Mouse (Mus musculus) midbrain, embryonic 15.5 days (tissue): ENCODE measurements around the gene Rfx4. TPM values are rescaled to one million over a fixed set of nuclear protein-coding genes. Genes with fewer than 3 reads are reported as not detected.

Source experiments
- ATAC-seq: fragments of 200-750 bp; cut with Nextera tagmentation; replicated peaks from 2 replicates; pipeline ENCODE4 v1.8.0; 2017; ENCODE audit warnings: moderate TSS enrichment
- H3K27ac ChIP-seq: fragments of 300-500 bp; sonication (generic); 2 replicates; pipeline ENCODE4 v1.5.1; 2015; ENCODE audit warnings: mild to moderate bottlenecking, inconsistent platforms
- H3K27me3 ChIP-seq: fragments of 300-500 bp; sonication (generic); replicated peaks from 2 replicates; pipeline ENCODE4 v1.6.1; 2015; ENCODE audit warnings: inconsistent platforms
- H3K36me3 ChIP-seq: fragments of 300-500 bp; sonication (generic); replicated peaks from 2 replicates; pipeline ENCODE4 v1.6.1; 2015; ENCODE audit warnings: inconsistent platforms
- H3K4me1 ChIP-seq: fragments of 300-500 bp; sonication (generic); 2 replicates; pipeline ENCODE4 v1.6.1; 2015; ENCODE audit warnings: inconsistent platforms
- H3K4me2 ChIP-seq: fragments of 300-500 bp; sonication (generic); 2 replicates; pipeline ENCODE4 v1.6.1; 2015; ENCODE audit warnings: inconsistent platforms, mild to moderate bottlenecking, moderate library complexity
- H3K4me3 ChIP-seq: fragments of 300-500 bp; sonication (generic); 2 replicates; pipeline ENCODE4 v1.5.1; 2015; ENCODE audit warnings: mild to moderate bottlenecking, inconsistent platforms
- H3K9ac ChIP-seq: fragments of 300-500 bp; sonication (generic); 2 replicates; pipeline ENCODE4 v1.6.1; 2015; ENCODE audit warnings: mild to moderate bottlenecking, inconsistent platforms
- H3K9me3 ChIP-seq: fragments of 300-500 bp; sonication (generic); 2 replicates; pipeline ENCODE4 v1.6.1; 2016; ENCODE audit warnings: inconsistent platforms
- WGBS: fragments of 180-500 bp; shearing (Covaris S2); methylation state at CpG from one replicate; pipeline ENCODE4 v1.1.7; 2015; ENCODE audit warnings: mixed read lengths; 5-methylcytosine and 5-hydroxymethylcytosine counted together
- polyA plus RNA-seq: library from polyadenylated mRNA; unstranded; fragments of >200 nt; fragmentation: Nextera tagmentation; extraction: Ambion mirVana; gene quantifications from 2 replicates; pipeline ENCODE4 v1.2.1, GENCODE M21; 2015

The Rfx4 gene
- polyA plus RNA-seq, 1 experiment from 2014 or later: 16.1 TPM

DNA sequence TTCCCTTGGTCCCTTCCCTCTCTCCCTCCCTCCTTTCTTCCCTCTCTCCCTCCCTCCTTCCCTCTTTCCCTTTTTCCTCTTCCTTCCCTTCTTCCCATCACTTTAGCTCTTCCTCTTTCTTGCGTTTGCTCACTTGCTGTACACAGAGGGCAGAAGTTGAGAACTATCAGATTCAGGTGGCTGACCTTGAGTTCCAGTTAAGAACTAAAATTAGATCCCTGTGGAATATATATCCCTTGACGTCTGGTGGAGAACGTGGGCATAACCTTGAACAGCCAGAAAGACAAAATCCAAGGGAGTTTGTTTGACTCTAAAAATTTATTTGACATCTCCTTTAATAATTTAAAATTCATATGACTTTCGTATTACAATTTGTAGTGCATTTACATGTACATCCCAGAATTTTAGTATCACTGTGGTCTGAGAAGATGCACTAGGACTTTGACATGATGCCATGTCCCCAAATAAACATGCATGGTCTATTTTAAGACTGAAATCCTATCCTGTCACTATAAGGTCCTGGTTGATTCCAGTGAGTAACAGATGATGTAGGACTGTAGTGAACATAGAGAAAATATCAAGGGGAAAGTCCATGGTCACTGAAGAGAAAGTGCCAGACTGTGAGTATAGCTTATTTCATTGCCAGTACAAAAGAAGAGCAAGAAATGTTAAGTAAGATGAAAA lies 181.1 kb downstream of the Rfx4 start:
- H3K27ac ChIP-seq: no peak overlapping the region
- H3K9ac ChIP-seq: no peak overlapping the region
- WGBS: 80% methylated on average over 4 of the region's 4 CpGs
- no peaks in the 10 kb centered on the region for H3K4me1 ChIP-seq
- H3K9me3 ChIP-seq: no peaks in the 10 kb centered on the region
- H3K4me3 ChIP-seq: no peak overlapping the region
- no peaks in the 10 kb centered on the region for H3K36me3 ChIP-seq
- H3K27me3 ChIP-seq: no peaks in the 10 kb centered on the region
- H3K4me2 ChIP-seq: no peak overlapping the region
- no peak for ATAC-seq

DNA sequence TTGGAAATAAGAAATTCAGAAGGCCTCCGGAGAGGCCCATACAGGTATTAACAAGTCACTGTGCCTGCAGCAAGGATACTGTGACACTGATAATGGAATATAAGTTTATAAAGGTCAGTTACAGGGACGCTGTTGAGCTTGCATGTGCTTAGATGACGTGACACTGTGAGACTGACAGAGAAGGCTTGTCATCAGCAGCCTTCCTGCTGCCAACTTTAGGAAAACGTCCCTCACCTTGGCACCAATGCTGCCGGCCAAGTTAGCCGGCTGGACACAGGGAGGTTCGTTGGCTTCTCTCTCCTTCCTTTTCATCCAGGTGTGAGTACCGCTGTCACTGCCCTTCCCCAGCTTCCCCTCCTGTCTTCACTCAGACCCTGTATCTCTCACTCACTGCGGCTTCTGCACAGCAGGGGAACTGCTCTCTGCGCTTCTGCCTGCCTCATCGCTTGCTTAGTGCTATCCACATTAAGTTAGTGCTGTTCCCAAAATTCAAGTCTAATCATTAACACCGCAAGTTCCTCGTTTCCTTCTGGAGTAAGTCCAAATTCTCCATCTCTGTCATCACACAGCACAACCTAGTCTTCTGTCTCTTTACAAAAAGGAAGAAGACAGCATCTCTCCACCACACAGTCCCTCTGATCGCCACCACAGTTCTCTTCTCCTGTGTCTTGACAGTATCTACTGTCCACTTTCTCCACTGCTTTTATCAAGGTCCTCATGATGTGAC lies 182.4 kb downstream of the Rfx4 start:
- Histone ChIP-seq H3K9ac (no peak overlapping the region), H3K27me3 (no peaks in the 10 kb centered on the region), H3K27ac (no peak overlapping the region), H3K36me3 (no peaks in the 10 kb centered on the region), H3K4me1 (no peaks in the 10 kb centered on the region), H3K4me2 (no peak overlapping the region), H3K4me3 (no peak overlapping the region), H3K9me3 (no peaks in the 10 kb centered on the region)
- ATAC-seq: no peak
- WGBS: 79% methylated on average over 14 of the region's 14 CpGs

GRCm38 (mm10) chr10:84938886-84939285 lies 183.0 kb downstream of the Rfx4 start:
- Histone ChIP-seq H3K4me3 (no peak overlapping the region), H3K4me2 (no peak overlapping the region), H3K27ac (no peak overlapping the region), H3K27me3 (no peaks in the 10 kb centered on the region), H3K9ac (no peak overlapping the region), H3K4me1 (no peaks in the 10 kb centered on the region), H3K9me3 (no peaks in the 10 kb centered on the region), H3K36me3 (no peaks in the 10 kb centered on the region)
- 76% methylated on average over 5 of the region's 5 CpGs for WGBS
- ATAC-seq: no peak

DNA sequence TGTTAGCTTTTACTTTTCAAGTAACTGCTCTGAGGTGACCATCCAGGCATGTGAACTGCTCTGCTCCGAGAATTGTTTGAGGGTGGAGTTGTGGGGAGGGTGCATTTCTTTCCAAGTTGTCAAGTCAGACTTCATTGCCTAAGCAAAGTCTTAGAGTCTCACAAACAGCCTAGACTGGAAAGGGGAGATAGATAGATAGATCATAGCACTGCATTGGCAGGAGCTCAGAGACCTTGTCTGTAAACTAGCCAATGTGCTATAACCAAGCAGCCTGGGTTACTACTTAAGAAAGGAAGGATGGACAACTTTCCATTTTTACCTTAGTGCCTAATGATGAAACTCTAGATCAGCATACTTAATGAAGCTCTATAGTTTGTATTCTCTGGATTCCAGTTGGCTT lies 184.5 kb downstream of the Rfx4 start:
- no peak for ATAC-seq
- Histone ChIP-seq H3K36me3 (no peaks in the 10 kb centered on the region), H3K4me1 (no peaks in the 10 kb centered on the region), H3K27ac (no peak overlapping the region), H3K9ac (no peak overlapping the region), H3K9me3 (no peaks in the 10 kb centered on the region), H3K4me3 (no peak overlapping the region), H3K27me3 (no peaks in the 10 kb centered on the region), H3K4me2 (no peak overlapping the region)
- 64% methylated on average over 1 of the region's 1 CpGs for WGBS

GRCm38 (mm10) chr10:84945692-84946091 lies 189.8 kb downstream of the Rfx4 start:
- Histone ChIP-seq H3K9me3 (no peaks in the 10 kb centered on the region), H3K9ac (no peak overlapping the region), H3K4me1 (no peaks in the 10 kb centered on the region), H3K4me2 (no peak overlapping the region), H3K36me3 (peaks cover 6% of the 10 kb centered on the region; the same call in 1 of the 2 replicates), H3K27me3 (no peaks in the 10 kb centered on the region), H3K27ac (no peak overlapping the region), H3K4me3 (no peak overlapping the region)
- 96% methylated on average over 3 of the region's 3 CpGs for WGBS
- ATAC-seq: no peak

GRCm38 (mm10) chr10:84948970-84949683 lies 193.3 kb downstream of the Rfx4 start:
- Histone ChIP-seq H3K27me3 (no peaks in the 10 kb centered on the region), H3K4me2 (no peak overlapping the region), H3K4me1 (no peaks in the 10 kb centered on the region), H3K9ac (no peak overlapping the region), H3K27ac (no peak overlapping the region), H3K9me3 (no peaks in the 10 kb centered on the region), H3K4me3 (no peak overlapping the region), H3K36me3 (peaks cover 6% of the 10 kb centered on the region; the same call in 1 of the 2 replicates)
- no peak for ATAC-seq
- 80% methylated on average over 8 of the region's 8 CpGs for WGBS

DNA sequence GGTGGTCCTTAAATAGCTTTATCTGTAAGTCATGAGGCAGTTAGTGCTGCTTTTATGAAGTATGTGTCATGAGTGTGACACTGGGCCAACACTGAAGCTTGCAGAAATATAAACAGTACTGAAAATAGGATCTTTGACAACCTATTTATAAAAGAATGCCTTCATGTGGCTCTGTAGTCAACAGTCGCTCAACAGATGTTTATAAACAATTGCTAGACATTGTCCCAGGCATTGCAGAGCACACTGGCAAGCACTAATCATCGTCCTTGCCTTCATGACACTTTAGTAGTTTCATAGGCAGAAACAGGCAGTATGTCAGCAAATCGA lies 193.8 kb downstream of the Rfx4 start:
- no peak overlapping the region for H3K4me3 ChIP-seq
- peaks cover 6% of the 10 kb centered on the region; the same call in 1 of the 2 replicates for H3K36me3 ChIP-seq
- H3K27me3 ChIP-seq: no peaks in the 10 kb centered on the region
- H3K4me2 ChIP-seq: no peak overlapping the region
- 87% methylated on average over 3 of the region's 3 CpGs for WGBS
- no peak overlapping the region for H3K9ac ChIP-seq
- no peak overlapping the region for H3K27ac ChIP-seq
- no peaks in the 10 kb centered on the region for H3K4me1 ChIP-seq
- ATAC-seq: no peak
- H3K9me3 ChIP-seq: no peaks in the 10 kb centered on the region

DNA sequence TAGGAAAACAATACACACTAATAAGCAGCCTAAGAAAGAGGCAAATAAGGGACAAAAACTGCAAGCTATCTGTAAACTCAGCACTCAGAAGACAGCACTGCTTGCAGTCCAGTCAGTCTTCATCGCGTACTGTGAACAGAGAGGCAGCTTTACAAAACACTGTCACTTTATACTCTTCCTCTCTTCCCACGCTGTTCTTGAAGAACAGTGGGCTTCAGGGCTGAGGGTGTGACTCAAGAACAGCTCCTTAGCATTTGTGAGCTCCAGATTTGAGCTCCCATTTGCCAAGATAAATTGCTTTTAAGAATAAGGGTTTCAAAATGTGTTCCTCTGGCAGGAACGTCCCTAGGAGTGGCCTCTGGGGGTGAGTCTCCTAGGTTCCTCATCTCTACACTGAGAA lies 194.5 kb downstream of the Rfx4 start:
- Histone ChIP-seq H3K27me3 (no peaks in the 10 kb centered on the region), H3K27ac (no peak overlapping the region), H3K9me3 (no peaks in the 10 kb centered on the region), H3K36me3 (peaks cover 6% of the 10 kb centered on the region; the same call in 1 of the 2 replicates), H3K4me3 (no peak overlapping the region), H3K9ac (no peak overlapping the region), H3K4me2 (no peak overlapping the region), H3K4me1 (no peaks in the 10 kb centered on the region)
- no peak for ATAC-seq
- 79% methylated on average over 4 of the region's 4 CpGs for WGBS

GRCm38 (mm10) chr10:84954236-84954635 lies 198.4 kb downstream of the Rfx4 start:
- no peaks in the 10 kb centered on the region for H3K27me3 ChIP-seq
- ATAC-seq: no peak
- H3K4me3 ChIP-seq: no peak overlapping the region
- H3K36me3 ChIP-seq: no peaks in the 10 kb centered on the region; the same call in 1 of the 2 replicates
- H3K9me3 ChIP-seq: no peaks in the 10 kb centered on the region
- H3K9ac ChIP-seq: no peak overlapping the region
- no peak overlapping the region for H3K27ac ChIP-seq
- peaks cover 3% of the 10 kb centered on the region; the same call in 1 of the 2 replicates for H3K4me1 ChIP-seq
- 93% methylated on average over 10 of the region's 10 CpGs for WGBS
- H3K4me2 ChIP-seq: no peak overlapping the region

Other genes with a start within 250 kb of the Rfx4 start
- gene Ckap4, start 222.0 kb upstream of the Rfx4 start, polyA plus RNA-seq: 53.2 and 56.3 TPM in 2 replicates
- 20.0 and 21.1 TPM in 2 replicates for gene Tcp11l2, start 179.4 kb upstream of the Rfx4 start, polyA plus RNA-seq
- 13.6 and 17.3 TPM in 2 replicates for gene Polr3b, start 133.8 kb upstream of the Rfx4 start, polyA plus RNA-seq
- gene Ric8b, start 161.6 kb downstream of the Rfx4 start, polyA plus RNA-seq: 48.3 and 51.8 TPM in 2 replicates